Mouse (Mus musculus): ENCODE data around the gene Zfp281.

Gene Zfp281

DNA sequence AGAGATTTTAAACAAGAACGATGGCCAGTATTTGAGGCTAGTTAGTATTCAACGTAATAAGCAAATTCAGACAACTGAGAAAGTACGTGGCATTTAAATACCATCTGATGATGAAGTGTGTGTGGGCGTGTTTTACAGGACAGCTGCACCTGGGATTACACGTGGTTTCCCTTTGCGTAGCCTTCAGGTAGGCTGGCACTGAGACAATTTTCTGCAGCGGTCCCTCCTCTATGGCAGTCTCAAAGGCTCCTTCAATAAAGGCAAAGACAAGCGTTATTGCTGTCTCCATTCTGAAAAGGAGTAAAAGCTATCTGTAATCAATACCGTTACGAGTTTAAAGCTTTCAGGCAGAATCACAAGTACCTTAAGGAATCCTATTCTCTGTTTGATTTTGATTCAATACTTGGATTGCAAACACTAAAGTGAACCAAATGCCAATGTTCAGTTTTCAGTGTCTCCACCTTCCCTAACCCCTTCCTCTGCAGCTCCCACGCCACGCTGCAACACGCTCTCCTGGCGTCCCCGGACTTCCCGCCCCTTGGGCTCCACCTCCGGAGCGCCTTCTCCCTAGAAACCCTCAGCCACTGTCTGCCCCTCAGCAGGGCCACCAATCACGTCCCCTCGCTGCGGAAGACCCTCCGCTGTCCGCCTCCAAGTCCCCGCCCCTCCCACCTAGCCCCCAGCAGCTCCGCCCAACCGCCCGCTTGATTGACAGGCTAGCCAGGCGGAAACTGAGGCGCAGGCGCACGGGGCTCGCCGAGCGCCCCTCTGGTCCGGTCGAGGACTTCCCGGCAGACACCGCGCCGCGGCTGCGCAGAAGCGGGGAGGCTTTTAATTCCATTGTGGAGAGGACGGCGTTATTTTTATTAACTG, at the start of gene Zfp281:
Gene Zfp281, plus strand, starts transcription at position 756 of the 873 bp plus-strand sequence.
- peak; percentile 94 to 95 for DNase-seq (ENCODE audit: low spot score in 2 of 2)

DNA sequence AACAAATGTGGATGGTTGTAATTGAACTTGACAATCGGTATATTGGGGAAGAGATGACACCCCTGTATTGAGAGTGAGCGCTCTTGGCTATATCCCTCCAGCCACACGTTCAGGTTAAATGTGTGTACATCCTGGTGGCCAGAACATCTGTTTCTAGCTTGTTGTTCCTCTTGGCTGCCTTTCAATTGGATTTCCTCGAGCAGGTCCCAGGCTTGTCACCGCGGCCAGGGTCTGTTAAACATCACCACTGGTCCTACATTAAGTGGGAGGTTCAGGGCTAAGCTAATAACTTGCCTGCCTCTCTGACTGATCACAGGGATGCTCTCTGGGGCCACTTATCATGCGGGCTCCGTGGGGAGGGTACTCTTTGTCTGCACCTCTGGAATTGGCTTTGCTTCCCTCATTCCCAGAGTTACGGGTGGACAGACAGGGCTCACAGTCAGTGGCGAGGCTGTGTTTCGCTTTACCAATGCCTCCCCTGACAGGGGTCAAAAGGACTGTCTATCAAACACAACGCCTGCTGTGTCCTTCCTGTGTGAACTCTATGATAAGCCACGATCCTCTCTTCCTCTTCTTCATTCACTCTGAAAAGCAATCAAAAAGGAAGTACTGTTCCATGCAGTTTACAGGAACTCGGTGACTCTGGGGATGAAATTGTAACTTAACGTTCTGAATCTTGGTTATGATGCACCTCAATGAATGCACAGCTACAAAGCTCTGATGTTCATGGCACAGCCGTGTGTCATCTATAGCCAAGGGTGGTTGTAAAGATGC, 46.6 kb upstream of the Zfp281 start:
- DNase-seq (ENCODE audit: low spot score in 2 of 2): no peak

DNA sequence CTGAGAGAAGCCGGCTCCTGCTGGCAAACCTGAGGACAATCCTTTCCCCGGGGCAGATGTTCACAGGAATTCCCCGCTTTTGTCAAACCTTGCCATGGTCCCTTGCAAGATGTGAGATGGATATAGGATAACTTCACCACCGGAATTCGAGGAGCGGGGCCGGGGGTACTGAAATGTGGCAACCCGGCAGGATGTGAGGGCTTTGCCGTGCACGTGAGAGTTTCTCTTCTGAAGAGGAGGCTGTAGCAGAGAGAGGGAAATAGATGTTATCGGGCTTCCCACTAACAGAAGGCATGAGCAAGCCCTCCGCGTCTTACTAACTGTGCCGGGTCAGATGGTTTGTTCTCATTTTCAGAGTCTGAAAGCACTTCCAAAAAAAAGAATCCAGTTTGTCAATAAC, 45.3 kb upstream of the Zfp281 start:
- DNase-seq (ENCODE audit: low spot score in 2 of 2): no peak

GRCm38 (mm10) chr1:136580266-136580665, 44.4 kb upstream of the Zfp281 start:
- DNase-seq (ENCODE audit: low spot score in 2 of 2): no peak

DNA sequence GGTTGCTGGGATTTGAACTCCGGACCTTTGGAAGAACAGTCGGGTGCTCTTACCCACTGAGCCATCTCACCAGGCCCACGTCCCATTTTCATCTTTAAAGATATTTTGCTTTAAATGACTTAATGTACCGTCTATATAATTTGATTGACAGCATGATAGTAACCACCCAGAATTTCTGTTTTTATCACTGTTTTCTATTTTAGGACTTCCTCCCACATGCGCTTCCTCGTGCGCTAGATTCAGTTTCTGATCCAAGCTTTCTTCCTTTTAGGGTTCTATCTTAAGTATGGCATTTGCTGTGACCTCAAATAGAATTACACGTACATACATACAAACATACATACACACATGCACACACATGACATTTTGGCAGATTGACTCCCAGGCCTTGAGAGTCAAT, 42.9 kb upstream of the Zfp281 start:
- no peak for DNase-seq (ENCODE audit: low spot score in 2 of 2)

GRCm38 (mm10) chr1:136587761-136588405, 36.8 kb upstream of the Zfp281 start:
- DNase-seq (ENCODE audit: low spot score in 2 of 2): no peak

- DNase-seq (ENCODE audit: low spot score in 2 of 2): peak; percentile 18 to 30
Measured at GRCm38 (mm10) chr1:136588908-136589307, 35.8 kb upstream of the Zfp281 start.

GRCm38 (mm10) chr1:136592741-136593140, 32.0 kb upstream of the Zfp281 start:
- no peak for DNase-seq (ENCODE audit: low spot score in 2 of 2)

GRCm38 (mm10) chr1:136594235-136594850, 30.4 kb upstream of the Zfp281 start:
- DNase-seq (ENCODE audit: low spot score in 2 of 2): no peak

GRCm38 (mm10) chr1:136596821-136597220, 27.9 kb upstream of the Zfp281 start:
- no peak for DNase-seq (ENCODE audit: low spot score in 2 of 2)

- no peak for DNase-seq (ENCODE audit: low spot score in 2 of 2)
Measured at GRCm38 (mm10) chr1:136598286-136598685, 26.4 kb upstream of the Zfp281 start.

- DNase-seq (ENCODE audit: low spot score in 2 of 2): no peak
Measured at GRCm38 (mm10) chr1:136600067-136600466, 24.6 kb upstream of the Zfp281 start.

GRCm38 (mm10) chr1:136600647-136601345, 23.9 kb upstream of the Zfp281 start:
- DNase-seq (ENCODE audit: low spot score in 2 of 2): no peak

DNA sequence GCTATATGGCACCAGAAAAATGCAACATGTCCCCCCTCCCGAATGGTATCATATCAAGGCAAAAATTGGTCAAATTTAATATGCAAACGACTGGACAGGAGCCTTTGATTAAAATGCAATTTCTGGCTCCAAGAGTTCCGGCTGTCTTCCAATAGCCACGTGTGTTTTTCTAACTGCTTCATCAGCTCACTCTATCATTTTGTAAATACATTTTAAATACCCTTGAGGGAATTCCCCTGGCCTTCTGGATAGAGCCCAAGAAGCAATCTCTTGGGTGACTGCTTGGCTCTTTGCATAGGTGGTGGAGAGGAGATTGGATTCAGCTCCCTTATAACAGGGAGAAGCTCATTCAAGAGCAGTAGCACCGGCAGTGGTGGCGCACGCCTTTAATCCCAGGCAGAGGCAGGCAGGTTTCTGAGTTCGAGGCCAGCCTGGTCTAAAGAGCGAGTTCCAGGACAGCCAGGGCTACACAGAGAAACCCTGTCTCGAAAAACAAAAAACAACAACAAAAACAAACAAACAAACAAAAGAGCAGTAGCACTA, 23.3 kb upstream of the Zfp281 start:
- no peak for DNase-seq (ENCODE audit: low spot score in 2 of 2)

DNA sequence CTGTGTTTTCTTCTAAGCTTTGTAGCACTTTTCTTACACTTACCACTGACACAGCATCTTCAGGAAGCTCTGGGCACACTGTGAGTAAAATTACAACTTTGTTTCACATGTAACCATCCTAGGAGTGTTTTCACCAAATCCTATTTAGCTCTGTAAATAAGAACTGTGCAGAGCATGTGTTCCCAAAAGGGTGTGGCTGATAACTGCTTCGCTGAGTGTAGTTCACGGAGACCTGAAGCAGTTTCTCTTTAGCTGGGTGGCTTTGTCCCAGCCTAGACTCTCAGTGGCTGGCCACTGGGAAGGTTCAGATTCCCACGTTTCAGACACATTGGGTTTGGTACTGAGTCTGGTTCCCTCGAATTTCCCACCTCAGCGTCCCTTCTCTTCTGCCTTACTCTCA, 22.4 kb upstream of the Zfp281 start:
- no peak for DNase-seq (ENCODE audit: low spot score in 2 of 2)

GRCm38 (mm10) chr1:136604190-136604589, 20.5 kb upstream of the Zfp281 start:
- no peak for DNase-seq (ENCODE audit: low spot score in 2 of 2)

DNA sequence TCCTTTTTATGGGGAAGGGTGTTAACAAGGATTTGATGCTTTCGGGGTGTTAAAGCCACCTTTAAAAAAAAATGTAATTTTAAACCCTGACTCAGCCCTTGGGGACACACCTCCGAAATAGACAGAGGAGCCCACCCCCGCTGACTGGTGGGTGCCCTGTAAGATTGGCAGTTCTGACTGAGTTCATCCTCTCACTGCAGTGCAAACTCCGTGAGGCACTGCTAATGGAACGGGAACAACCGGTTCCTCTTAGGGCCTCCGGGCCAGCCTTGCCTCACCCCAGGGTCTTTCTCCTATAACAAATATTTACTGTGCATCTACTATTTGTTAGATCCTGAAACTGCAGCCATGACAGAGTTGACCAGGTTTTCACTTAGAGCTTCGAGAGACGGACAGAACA, 18.9 kb upstream of the Zfp281 start:
- DNase-seq (ENCODE audit: low spot score in 2 of 2): no peak

DNA sequence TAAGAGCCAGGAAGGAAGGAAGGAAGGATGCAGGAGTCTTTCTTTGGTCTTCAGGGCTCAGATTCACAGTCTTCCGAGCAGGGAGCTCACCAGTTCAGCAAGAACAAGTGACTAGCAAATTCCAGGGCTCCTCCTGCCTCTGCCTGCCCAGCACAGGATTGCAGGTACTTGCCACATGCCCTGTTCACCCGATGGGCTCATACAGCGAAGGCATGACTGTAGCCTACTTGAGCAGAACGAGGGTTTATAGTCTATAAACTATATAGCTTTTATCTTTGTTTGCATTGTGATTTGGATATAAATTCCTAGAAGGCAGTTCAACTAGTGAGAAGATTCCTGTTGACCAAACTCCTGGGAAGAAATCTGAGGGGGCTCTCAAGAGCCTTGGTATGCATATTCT, 18.4 kb upstream of the Zfp281 start:
- DNase-seq (ENCODE audit: low spot score in 2 of 2): no peak

DNA sequence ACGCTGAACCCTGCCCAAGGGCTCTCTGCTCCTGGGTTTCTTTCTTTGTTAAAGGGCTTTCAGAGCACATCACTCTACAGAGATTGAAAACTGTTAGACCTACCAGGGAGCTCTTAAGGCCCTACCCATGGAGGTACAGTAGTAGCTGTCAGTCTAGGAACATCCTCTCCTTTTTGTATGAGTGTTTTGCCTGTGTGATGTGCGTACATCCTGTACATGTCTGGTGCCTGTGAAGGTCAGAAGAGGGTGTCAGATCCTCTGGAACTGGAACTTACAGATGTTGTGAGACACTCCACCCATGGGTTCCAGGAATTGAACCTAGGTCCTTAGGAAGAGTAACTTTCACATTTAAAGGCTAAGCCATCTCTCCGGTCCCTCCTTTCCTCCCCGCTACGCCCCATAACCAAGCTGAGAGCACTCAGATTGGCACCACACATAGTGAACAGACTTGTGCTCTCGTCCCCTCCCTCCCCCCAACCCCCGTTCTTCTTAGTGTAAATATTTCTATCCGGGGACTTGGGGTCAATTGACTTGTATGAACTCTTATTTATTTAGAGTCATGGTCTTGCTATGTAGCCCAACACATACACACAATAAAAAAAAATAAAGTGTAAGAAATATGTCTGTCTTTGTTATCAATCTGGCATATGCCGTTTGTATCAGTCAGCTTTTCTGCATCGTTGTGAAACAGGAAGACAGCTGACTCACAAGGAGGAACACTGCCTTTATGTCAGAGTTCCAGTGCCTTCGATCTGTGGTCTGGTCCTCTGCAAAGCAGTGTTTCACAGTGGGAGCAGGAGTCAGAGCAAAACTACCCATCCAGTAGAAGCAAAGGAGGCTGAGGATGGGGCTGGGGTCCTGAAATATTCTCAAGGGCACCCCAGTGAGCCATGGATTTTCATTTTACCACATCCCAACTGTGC, 16.1 kb upstream of the Zfp281 start:
- no peak for DNase-seq (ENCODE audit: low spot score in 2 of 2)

DNA sequence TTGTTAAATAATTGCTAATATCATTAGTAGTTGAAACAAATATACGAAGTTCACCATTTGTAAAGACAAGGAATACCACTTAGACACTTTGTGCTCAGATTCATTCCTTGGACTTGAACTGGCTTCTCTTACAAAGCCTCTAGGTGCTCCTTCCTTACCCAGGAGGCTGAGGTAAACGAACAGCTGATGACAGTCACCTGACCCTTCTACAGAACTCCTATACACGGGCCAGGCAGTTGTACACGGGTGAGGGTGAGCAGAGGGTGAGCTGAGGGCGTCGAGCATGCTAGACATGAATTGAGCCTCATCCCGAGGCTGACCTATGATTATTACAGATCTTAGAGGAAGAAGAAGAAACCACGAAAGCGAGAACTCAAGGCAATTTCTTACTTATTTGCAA, 12.9 kb upstream of the Zfp281 start:
- DNase-seq (ENCODE audit: low spot score in 2 of 2): no peak

Data from right cerebral cortex, adult 2 months (tissue).